Mouse (Mus musculus): ENCODE data around the gene Borcs5.

- TF ChIP-seq CTCF (IDR thresholded peaks at IDR 0.05; ENCODE audit: borderline replicate concordance, insufficient read depth, low read length) (no peak), POLR2A (IDR thresholded peaks at IDR 0.05; ENCODE audit: low read depth, low read length) (no peak)
Measured at GRCm38 (mm10) chr6:134665817-134666216, 26.5 kb downstream of the Borcs5 start.
